Mouse (Mus musculus) mature B cell (primary cell): ENCODE results near the gene Dennd2a.

ENCODE experiments used
- in situ Hi-C: fragments of 300-500 bp; cut with MboI; formaldehyde crosslinking; loops from 2 replicates; pipeline ENCODE4 v1.14.3; 2019

The Dennd2a gene

DNA sequence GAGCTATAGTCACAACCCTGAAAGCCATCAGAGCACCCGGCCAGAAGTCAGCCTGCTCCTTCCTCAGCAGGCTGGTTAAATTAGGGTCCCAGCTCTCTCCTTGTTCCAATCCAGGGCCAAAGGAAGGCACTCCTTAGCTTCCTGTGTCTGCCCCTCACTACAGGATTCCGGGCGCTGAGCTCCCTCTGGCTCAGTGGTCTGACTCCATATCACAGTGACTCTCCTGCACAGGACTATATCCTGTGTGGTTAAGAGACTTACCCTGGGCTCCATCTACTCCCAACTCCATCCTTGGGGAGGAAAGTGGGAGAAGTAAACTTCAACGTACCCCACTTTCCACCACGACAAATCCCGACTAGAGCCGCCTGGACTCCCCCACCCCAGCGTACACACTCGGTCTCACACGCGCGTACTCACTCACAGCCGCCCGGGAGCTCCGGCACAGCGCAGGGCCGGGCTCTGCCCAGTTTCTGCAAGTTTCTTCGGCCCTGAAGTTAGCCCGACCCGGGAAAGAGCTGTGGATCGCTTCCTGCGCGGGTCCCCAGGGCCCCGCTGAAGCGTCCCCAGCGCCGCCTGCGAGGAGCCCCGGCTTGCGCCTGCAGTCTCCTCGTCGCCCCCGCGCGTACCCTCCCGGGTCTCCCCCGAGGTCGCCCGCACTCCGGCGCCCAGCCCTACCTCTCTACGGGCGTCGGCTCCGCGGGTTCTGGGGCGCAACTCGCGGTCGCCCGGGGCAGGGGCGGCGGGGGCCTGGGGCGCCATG is 587 bp downstream of the Dennd2a start:
- in situ Hi-C loops: no loop called here

DNA sequence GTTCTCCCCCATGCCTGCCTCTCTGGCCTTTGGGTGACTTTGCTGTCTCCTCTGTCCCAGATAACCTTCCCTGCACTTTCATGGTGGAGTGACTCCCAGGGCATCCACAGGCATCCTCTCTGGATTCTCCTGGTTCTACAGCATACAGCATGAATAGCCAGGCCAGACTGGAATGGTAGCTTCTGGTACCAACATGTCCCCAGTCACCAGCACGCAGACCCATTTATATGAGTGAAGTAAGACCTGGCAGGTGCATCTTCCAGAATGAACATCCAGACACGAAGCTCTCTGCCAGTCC is 2.1 kb downstream of the Dennd2a start:
- in situ Hi-C loops: no loop called here

DNA sequence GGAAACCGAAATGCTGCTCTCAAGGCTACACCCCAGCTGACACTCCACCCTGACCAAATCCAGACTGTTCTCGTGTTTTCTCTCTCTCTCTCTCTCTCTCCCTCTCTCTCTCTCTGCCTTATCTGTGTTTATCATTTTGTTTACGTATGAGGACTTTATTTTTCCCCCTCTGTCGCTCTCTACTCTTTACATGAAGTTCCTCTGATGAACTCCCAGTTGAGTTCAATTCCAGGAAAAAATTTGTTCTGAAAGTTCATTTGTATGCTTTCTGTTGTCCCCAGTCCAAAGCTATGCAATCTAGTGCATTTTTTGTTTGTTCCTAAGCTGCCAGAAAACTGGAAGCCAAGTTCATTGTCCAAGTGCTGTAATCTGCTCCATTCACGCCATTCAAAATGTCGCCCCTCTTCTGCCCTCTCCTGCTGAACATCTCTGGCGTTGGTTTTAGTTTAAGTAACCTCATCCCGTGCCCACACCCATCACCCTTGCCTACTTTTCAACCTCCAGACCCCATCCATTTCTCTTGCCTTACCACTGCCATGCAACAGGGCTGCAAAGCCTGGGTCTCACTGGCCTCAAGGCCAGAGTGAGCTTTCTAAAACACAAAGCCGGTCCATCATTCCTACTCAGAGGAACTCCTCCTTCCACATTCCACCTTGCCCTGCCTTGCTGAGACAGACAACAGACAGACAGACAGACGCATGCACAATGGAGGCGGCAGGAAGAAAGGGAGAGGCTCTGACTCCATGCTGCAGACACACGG is 2.6 kb downstream of the Dennd2a start:
- in situ Hi-C loops: no loop called here

DNA sequence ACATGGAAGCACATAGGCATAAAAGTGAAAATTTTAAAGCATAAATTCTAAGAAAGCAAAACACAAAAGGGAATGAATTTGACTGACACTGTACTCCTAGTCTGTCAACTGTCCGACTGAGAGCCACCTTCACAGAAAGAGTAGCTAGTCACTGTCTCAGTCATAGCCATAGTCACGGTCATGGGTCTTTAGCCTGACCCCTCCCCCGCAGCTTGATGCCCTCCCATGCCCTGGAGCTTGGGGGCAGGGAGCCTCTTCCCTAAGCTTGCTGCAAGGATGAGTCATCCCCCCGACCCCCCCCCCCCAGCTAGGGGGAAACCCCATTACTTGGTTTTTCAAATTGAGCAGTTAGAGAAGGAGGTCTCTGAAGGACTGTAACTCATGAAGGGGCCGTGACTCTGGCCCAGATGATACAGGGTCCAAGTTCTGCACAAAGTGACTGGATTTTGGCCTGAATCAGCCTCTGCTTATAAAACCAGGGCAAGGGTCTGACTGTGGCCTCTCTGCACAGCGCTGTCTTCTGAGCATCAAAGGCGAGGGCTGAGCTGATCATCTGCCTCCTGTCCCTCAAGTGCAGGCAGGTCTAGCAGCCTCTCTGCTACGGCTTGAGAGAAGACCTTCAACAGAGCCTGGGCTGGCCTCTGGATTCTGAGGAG is 5.6 kb downstream of the Dennd2a start:
- in situ Hi-C loops: no loop called here

DNA sequence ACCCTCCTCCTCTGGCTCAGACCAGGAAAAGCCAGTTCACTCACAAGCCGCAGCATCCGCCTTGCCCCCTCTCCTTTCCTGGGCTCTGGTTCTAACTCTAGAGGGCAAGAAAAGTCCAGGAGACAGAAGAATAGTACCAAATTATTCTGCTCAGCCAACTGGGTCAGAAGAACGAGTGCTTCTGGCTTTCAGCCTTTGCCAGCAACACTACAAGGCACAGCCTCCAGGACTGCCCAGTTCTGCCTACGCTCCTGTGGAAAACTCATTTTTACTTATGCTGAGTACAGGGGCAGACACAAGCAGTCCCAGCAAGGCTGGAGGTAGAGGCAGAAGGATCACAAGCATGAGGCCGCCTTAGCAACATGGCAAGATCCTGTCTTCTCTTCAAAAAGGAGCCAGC is 9.6 kb downstream of the Dennd2a start:
- in situ Hi-C loops: no loop called here

DNA sequence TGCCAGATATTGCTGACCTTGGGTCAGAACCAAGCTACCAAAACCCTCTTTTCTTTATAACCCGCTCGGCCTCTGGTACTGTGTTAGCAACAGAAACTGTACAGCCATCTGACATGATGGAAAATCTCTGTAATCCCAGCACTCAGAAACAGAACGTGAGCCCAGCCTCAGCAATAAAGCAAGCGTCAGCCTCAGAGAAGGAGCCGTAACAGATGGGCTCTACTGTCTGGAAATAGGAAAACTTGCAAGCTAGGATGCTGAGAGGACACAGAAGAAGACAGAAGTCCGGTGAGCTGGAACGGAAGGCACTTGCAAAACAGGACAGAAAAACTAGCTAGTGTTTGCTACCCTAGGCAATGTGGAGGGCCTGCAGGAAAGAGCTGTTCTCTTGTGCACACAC is 12.2 kb downstream of the Dennd2a start:
- in situ Hi-C loops: no loop called here

DNA sequence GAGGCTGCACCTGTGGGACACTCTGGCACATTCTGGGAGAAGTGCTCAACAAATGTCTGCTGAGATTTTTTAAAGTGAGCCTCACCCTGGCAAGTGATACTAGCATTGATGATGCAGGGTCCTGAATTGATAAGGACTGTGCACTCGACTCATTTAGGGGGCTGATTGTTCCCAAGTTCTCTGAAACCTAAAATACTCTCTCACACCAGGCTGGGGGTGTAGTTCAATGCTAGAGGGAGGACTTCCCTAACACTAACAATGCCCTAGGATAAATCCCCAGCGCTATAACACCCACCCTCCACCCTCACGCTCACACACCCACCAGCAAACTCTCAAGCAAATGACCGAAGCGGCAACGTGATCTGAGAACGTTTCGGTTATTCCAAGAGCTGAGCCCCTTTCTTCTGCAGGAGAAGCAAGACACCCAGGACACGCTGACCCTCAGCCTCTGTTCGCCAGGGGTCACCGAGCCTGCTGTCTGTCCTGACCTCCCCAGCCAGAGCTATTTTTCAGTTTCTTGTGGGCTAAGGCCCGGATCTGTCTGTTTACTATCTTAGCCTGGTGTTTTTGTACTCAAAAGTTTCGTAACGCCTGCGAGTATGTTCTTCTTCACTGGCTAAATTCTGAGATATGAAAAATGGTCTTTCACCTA is 13.8 kb downstream of the Dennd2a start:
- in situ Hi-C loops: no loop called here

DNA sequence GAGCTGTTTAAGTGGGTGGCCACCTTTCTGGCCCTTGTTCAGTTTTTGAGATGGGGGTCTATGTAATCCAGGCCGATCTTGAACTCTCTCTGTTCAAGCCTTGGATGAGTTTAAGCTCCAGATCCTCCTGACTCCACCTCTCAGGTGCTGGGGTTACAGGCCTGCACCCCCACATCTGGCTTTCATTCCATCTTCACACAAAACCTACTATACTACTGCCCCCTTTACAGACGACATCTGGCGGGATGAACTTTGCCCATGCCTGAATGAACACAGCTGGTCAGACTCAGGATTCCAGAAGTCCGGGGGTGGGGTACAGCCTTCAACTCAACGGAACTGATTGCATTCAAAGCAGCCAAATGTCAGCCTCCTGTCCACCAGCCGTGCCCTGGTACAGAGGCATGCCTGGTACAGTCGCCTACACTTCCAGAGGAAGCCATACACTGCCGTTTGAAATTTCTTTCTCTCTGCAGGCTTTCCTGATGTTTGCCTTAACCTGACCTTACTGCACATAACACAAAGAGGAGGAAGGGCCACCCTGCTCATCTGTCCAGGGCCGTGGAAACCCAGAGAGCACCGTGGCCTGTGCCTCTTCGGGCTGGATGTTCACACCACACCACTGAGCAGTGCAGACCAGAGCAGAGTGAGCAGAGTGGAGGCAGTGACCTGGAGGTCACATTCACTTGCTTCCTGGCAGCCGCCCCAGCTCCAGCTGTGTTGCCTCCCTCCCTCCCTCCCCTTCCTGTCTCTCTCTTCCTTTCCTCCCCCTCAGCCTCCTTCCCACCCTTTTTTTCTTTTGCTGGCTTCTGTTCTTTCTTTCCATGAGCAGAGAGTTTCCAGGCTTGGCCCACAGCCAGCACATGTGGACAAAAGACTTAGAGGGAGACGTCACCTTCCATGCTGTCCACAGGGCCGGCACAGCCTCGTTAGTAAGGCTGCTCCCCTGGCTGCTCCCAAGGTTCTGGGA is 14.8 kb downstream of the Dennd2a start:
- in situ Hi-C loops: no loop called here

DNA sequence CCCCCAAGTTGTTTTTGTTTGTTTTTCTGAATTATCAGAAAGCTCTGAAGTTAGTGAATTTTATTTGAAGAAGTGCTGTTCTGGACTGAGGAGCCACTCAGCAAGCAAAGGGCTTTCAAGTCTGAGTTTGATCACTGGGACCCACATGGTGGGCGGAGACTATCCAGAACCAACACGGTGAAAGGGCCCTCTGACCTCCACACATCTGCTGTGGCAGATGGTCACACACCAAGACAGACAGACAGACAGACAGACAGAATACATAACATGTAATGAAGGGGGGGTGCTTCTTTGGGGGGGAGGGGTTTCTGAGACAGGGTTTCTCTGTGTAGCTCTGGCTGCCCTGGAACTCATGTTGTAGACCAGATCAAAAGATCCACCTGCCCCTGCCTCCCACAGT is 17.1 kb downstream of the Dennd2a start:
- in situ Hi-C loops: no loop called here

DNA sequence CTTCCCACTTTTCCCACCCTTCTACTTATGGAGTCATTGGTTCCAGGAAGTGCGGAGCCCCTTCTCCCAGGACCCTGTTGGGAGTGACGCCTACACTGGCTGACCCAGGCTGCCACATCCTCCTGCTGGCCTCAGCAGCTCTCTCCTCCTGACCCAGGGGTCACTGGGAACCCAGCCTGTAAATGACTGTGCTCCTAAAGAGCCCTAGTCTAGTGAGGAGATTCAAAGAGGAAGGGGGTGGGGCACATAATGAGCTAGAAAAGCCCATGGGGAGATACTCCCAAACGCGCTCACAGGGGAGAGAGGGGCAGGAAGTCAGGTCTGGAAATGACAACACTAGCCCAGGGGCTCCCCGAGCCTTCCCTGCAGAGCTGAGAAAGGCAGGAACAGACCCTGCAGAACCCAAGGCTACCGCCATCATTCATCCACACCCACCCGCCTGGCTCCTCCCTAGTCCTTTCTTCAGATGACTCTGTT is 17.9 kb downstream of the Dennd2a start:
- in situ Hi-C loops: no loop called here

DNA sequence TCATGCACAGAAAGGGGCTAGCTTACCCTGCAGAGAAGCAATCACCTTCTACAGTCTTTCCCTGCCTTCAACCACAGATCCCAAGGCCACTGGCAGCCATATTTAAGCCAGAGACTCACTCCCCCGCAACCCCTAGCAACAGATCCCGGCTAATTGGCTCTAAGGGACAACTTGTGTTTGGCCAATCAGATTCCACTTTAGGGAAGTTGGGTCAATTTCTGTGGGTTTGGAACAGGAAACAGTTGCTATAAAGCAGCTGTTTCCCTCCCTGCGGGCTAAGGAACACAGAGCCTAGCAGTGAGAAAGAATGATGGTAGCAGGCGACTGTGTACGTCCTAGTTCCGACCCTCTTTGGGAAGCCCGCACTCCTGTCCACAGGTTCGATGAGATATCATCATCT is 19.4 kb downstream of the Dennd2a start:
- in situ Hi-C loops: no loop called here

DNA sequence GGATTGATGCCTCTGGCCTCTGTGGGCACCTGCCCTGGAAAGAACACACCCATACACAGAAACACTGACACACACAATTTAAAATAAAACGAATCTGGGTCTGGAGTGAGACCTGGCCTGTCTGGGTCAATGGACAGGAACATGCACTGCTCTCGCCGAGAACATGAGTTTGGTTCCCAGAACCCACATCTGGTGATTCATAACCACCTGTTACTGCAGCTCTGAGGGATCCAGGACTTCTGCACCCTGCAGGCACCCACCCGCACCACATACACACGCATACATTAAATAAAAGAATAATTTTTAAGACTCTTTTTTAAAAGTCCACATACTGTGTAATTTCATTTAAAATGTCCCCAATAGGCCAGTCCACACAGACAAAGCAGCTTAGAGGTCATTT is 20.4 kb downstream of the Dennd2a start:
- in situ Hi-C loops: no loop called here

DNA sequence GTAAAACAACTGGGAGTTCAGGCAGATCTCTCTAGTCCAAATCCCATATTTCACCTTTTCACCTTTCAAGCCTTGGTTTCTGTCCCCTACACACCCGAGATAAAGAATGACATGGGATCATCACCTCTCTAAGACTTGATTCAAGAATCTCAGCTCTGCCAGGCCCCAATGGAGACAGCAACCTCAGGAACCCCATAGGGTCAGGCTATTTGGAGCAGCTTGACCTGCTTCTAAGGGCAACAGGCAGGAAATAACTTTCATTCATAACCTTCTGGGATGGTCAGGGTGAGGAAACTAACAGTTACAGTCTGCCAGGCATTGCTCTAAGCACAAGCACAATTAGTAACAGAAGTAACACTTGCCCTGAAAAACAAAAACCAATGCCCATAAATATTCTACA is 21.0 kb downstream of the Dennd2a start:
- in situ Hi-C loops: no loop called here

DNA sequence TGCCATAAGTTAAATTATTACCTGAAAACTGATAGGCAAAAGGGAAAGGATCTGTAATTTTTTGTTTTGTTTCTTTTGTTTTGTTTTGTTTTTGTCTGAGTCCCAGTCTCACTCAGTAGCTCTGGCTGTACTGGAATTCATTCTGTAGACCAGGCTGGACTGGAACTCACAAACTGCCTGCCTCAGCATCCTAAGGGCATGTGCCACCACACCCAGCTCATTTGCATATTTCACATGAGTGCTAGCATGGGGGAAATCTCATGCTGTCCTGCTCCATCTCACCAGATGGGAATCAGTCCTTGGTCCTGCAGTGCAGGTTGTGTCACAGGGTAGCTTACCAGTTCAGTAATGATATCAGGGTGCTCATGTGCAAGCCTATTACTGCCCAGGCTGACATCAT is 22.7 kb downstream of the Dennd2a start:
- in situ Hi-C loops: no loop called here

DNA sequence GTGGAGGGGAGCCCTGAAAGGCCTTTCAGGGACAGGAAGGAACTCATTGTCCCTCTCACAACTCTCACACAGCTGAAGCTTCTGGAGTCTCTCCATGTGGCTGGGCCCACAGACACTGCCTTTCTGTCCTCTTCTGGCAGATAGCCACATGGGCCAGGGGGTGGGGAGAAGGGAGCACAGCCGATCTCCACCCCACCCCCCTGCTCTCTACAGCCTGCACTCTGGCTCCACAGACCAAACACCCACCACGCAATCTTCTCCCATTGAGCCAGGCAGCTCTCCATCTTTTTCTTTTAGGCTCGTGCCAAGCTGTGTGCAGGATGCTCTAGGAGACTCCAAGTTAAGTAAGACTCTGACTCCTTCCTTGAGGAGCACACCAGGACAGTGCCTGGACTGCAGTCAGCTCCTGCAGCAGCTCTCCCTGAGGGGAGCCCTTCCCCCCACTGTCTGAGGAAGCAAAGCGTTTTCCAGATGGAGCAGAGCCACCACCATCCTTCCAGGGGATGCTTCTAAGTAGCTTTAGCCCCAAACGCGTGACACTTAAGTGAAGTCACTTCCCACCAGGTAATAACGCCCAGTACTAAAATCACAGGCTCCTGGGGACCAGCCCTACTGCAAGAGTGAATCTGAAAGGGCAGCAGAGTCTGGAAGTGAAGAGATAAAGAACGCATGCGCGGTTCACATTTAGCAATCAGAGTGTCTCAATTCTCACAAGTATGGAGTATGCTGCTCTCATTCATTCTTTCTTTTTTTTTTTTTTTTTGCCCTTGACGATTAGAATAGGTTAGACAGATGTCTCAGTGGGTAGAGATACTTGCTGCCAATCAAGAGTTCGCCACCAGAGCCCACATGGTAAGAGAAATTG is 28.8 kb downstream of the Dennd2a start:
- in situ Hi-C loops: no loop called here

DNA sequence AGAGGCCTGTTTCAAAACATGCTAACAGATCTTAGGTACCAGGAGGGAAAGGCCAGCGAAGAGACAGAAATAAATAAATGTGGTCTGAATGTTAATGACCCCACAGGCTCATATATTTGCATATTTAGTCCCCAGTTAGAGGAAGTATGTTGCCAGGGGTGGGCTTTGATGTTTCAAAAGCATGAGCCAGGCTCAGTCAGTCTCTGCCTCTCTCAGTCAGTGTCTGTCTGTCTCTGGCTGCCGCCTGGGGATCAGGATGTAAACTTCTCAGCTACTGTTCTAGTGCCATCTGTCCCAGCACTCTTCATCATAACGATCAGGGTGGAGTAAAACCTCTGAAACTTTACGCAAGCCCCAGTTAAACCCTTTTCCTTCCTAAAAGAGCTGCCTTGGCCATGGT is 29.9 kb downstream of the Dennd2a start:
- in situ Hi-C loops: no loop called here

DNA sequence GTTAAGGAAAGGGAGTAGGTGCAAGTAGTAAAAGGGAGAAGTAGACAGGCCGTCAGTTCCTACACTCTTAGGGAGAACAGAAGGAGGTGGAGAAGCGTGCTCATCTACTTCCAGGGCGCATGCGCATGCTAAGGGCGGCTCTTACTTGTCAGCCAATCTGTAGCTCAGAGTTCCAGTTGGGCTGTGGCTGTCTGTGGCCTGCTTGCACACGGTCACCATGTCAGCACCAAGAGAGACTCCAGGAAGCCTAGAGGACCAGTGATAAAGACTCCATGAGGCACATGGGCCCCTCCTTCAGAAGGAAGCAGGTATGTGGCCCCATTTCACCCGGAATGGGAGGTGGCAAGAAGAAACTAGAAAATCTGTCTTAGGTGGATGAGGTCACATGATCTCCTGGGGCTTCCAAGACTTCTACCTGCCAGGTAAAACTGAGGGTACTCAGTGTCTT is 30.3 kb downstream of the Dennd2a start:
- in situ Hi-C loops: no loop called here

DNA sequence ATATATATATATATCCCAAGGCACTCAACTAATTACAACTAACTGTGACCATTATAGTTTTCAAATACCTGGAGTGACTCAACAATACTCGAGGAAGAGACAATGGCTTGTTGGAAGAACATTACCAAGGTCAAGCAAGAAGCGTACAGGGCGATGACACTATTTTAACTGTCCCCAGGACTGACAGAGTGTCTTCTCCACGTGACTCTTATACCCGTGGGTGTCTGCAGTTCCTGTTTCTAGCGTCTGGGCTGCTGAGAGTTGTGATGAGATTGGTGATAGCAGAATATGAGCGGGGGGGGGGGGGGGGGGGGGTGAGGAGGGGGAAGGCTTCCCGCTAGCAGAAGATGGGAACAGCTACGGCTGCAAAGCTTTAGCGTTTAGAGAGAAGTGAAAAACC is 30.9 kb downstream of the Dennd2a start:
- in situ Hi-C loops: no loop called here

DNA sequence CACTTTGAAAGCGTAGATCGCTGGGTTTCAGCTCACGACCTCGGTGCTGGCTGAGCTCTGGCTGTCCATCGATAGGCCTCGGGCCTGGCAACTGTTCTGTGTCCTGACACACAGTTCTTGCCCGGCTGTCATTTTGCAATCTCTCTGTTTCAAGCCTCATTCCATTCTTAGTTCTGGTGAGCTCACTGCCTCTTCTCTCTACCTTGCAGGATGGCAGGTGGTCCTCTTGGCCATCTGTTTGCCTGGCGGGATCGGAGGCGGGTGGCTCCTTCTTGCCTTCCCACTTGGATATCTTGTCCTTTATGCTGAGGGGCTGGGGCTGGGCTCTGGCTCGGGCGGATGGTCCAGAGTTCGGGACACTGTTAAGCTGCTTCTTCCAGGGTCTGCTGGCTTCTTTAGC is 34.5 kb downstream of the Dennd2a start:
- in situ Hi-C loops: no loop called here

DNA sequence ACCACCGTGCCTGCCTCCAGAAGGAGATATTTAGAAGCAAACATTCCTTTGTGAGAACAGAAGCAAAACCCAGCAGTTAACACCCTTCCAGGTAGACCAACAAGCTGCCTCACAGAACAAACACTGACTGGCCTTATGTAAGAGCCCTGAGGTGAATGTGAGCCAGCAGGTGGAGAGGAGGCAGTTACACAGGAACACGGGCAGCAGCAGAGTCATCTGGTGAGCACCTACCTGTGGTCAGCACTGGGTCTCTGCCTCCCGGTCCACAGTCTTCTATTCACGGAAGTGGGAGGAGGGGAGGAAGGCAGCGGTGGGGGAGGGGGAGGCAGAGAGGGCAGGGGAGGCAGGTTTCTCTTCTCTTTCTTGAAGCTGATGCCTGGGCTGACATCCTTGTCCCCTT is 35.2 kb downstream of the Dennd2a start:
- in situ Hi-C loops: no loop called here
